Mouse (Mus musculus) kidney, adult 2 months (tissue): Measurements from ENCODE around the gene B3gnt7. TPM values are rescaled to one million over a fixed set of nuclear protein-coding genes. Genes with fewer than 3 reads are reported as not detected.
A peak's percentile ranks its signal among the peaks of the same experiment; 100 is the strongest.

ENCODE experiments used
- DNase-seq: peaks from one replicate; pipeline ENCODE4 v3.0.0; 2021
- H3K27ac ChIP-seq: fragments of 200-500 bp; 2 replicates; pipeline ENCODE4 v1.5.1; 2012; ENCODE audit warnings: low read depth, low read length, control low read depth, inconsistent platforms; ENCODE audit not compliant: insufficient read depth
- H3K27me3 ChIP-seq: fragments of 200-500 bp; replicated peaks from 2 replicates; pipeline ENCODE4 v1.6.1; 2012; ENCODE audit warnings: mild to moderate bottlenecking, moderate library complexity, low read length, inconsistent platforms; ENCODE audit not compliant: control insufficient read depth, insufficient read depth
- H3K36me3 ChIP-seq: fragments of 200-500 bp; 2 replicates; pipeline ENCODE4 v1.6.1; 2012; ENCODE audit warnings: mild to moderate bottlenecking, moderate library complexity, low read length, inconsistent platforms; ENCODE audit not compliant: control insufficient read depth, insufficient read depth
- H3K4me1 ChIP-seq: fragments of 200-500 bp; 2 replicates; pipeline ENCODE4 v1.6.1; 2011; ENCODE audit warnings: low read length; ENCODE audit not compliant: control insufficient read depth, insufficient read depth
- H3K4me3 ChIP-seq: fragments of 200-500 bp; 2 replicates; pipeline ENCODE4 v1.5.1; 2011; ENCODE audit warnings: mild to moderate bottlenecking, low read depth, low read length, control low read depth; ENCODE audit not compliant: insufficient read depth
- CTCF ChIP-seq: fragments of 200-500 bp; conservative IDR thresholded peaks from 2 replicates; pipeline ENCODE4 v1.5.1; 2011; ENCODE audit warnings: low read depth, mild to moderate bottlenecking, control low read depth, low read length, moderate library complexity, mixed read lengths; ENCODE audit not compliant: insufficient read depth, insufficient read length
- POLR2A ChIP-seq: fragments of 200-500 bp; IDR thresholded peaks from one replicate; pipeline ENCODE4 v1.6.1; 2011; ENCODE audit warnings: low read depth, low read length, control low read depth
- WGBS: fragments of 180-500 bp; shearing (Covaris S2); methylation state at CpG from one replicate; pipeline ENCODE4 v1.1.7; 2018; 5-methylcytosine and 5-hydroxymethylcytosine counted together
- polyA plus RNA-seq: library from polyadenylated mRNA; depleted of rRNA; stranded (reverse); fragments of >200 nt; gene quantifications from 2 replicates; pipeline ENCODE4 v1.2.3, GENCODE M21; 2012

B3gnt7 gene
- polyA plus RNA-seq, 1 experiment = 9.6 TPM

DNA sequence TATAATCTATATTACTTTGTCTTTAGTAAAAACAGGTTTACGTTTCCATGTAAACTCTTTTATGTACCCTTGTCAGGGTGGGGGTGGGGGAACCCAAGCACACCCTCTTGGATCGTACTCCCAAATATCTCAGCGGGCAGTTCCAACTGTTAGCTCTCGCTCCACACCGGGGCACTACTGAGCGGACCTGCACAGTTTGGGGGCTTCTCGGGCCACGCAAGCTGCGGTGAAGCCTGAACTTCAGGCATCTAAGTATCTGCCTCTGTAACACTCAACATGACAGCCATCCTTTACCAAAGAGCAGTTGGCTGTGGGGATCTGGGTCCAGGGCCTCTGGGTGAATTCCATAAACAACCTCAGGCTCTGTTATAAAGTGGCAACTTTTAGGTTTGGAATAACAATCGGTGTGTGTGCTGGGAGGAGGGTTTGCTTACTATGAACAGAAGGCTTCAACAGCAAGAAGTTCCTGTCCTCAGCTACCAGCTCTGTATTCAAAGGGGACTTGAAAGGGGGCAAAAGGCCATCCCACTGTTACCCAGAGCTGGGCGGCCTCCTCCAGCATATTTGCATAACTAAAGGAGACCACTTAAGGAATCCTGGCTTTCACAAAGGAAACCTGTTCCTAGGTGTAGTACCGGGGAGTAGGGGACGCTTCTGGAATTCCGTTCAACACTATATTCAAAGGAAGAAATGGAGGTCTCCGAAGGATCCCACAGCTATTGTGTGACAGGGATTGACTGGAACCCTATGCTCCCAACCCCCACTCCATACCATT, 8.1 kb downstream of the B3gnt7 start:
- no peaks in the 10 kb centered on the region for H3K27me3 ChIP-seq
- H3K4me3 ChIP-seq = no peak overlapping the region
- DNase-seq = no peak
- H3K4me1 ChIP-seq = peaks cover 25% of the 10 kb centered on the region
- no peak for TF ChIP-seq CTCF
- TF ChIP-seq POLR2A = no peak
- no peak overlapping the region for H3K27ac ChIP-seq
- 66% methylated on average over 15 of the region's 15 CpGs for WGBS
- H3K36me3 ChIP-seq = no peaks in the 10 kb centered on the region

DNA sequence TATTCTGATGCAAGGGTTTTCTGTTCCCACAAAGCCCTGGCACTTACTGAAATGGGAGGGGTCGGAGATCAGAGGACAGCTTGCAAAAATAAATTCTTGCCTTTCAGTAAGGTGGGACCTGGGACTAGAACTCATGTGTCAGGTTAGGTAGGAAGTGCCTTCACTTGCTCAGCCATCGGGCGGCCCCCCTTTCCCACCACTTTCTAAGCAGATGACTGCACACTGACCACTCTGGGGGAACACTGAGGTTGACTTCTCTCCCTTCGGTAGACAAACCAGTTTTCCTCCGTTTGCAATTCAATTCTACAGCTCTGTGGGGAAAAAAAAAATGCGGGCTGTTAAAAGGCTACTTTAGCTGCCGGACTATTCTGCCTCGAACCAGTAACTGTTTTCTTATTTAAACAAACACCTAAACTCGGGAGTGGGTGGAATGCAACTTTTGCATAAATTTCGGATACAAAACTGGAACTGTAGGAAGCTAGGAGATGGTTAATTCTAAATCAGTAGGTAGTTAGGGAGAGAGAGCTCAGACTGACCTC, 8.9 kb downstream of the B3gnt7 start:
- Histone ChIP-seq H3K27ac (peak overlapping the region; percentile 60), H3K27me3 (no peaks in the 10 kb centered on the region), H3K4me3 (no peak overlapping the region), H3K4me1 (peaks cover 20% of the 10 kb centered on the region), H3K36me3 (no peaks in the 10 kb centered on the region)
- 43% methylated on average over 10 of the region's 10 CpGs for WGBS
- peak; percentile 43 for DNase-seq
- TF ChIP-seq CTCF (no peak), POLR2A (no peak)

- Histone ChIP-seq H3K27ac (no peak overlapping the region), H3K4me3 (no peak overlapping the region), H3K27me3 (no peaks in the 10 kb centered on the region), H3K4me1 (peaks cover 13% of the 10 kb centered on the region), H3K36me3 (no peaks in the 10 kb centered on the region)
- TF ChIP-seq POLR2A (no peak), CTCF (no peak)
- DNase-seq = no peak
- WGBS = 82% methylated on average over 3 of the region's 3 CpGs
These were observed 9.6 kb downstream of the B3gnt7 start for GRCm38 (mm10) chr1:86312269-86312668.

DNA sequence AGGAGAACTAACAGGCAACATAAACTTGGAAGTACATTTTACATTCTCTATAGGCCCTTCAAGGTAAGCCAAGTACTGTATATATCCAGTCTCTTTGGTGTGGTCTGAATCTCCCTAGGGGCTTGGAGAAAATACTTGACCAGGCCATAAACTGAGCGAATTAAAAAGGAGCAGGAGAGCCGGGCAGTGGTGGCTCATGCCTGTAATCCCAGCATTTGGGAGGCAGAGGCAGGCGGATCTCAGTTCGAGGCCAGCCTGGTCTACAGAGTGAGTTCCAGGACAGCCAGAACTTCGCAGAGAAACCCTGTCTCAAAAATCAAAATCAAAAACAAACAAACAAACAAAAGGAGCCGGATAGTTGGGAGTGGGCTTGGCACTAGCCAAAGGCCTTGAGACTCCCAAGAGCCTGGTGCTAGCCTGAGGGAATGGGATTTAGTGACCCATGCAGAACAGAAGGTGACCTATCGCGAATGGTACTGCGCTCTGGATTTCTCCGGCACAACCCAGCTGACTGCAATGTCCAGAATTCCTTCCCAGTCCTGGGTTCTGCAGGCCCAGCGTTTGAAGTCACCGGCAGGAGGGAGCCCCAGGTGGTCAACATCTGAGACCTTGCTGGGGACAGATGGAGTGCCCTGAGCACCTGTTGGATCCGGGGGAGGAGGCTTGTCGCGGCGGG, 10.6 kb downstream of the B3gnt7 start:
- peak; percentile 35 for DNase-seq
- WGBS = 42% methylated on average over 16 of the region's 16 CpGs
- no peaks in the 10 kb centered on the region for H3K36me3 ChIP-seq
- 0 out of 2 replicates have a peak, but pooled peaks cover 3% of the 10 kb centered on the region for H3K4me1 ChIP-seq
- TF ChIP-seq POLR2A (no peak), CTCF (no peak)
- no peak overlapping the region for H3K4me3 ChIP-seq
- H3K27ac ChIP-seq = no peak overlapping the region
- no peaks in the 10 kb centered on the region for H3K27me3 ChIP-seq

DNA sequence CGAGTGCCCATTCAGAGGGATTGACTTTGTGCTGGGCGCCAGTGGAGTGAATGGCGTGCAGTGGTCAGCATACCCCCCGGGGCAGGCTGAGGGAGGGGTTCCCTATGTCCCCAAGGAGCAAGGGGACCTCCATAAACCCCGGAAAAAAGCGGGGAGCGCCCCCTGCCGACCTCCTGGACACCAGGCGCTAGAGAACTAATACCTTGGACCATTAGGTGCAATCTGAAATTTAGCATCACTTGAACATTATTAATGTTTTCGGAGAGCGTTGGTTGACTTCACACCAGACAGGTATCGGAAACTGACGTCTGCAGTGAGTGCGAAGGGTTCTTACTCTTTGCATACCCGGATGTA, 11.1 kb downstream of the B3gnt7 start:
- WGBS = 40% methylated on average over 15 of the region's 15 CpGs
- TF ChIP-seq CTCF = peak; percentile 45
- no peak for TF ChIP-seq POLR2A
- no peak overlapping the region for H3K4me3 ChIP-seq
- H3K36me3 ChIP-seq = no peaks in the 10 kb centered on the region
- 0 out of 2 replicates have a peak, but pooled peaks cover 3% of the 10 kb centered on the region for H3K4me1 ChIP-seq
- peak; percentile 50 for DNase-seq
- H3K27me3 ChIP-seq = no peaks in the 10 kb centered on the region
- H3K27ac ChIP-seq = no peak overlapping the region

DNA sequence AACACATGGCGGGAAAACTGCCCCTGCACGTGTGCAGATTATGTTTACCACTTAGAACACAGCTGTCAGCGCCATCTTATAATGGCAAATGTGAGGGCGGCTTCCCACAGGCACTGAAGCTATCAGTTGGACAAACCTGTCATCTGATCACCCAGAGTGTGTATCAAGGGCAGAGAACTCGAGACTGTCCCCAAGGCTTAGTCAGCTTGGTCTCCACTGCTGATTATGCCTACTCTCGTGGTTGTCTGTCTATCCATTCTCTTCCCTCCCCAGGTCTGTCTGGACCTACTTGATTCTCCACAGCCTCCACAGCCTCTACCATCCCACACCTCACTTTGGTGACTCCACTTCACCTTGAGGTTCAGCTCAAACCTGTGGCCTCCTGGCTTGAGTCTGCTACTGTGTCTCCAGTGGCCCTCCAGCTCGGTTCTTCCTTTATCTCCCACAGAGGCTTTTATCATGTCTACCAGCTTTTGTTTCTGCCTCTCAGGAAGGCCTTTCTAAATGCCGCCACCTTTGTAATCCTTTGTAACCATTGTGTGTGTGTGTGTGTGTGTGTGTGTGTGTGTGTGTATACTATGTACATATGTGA, 18.3 kb downstream of the B3gnt7 start:
- TF ChIP-seq CTCF = no peak
- no peak for TF ChIP-seq POLR2A
- Histone ChIP-seq H3K27ac (no peak overlapping the region), H3K36me3 (no peaks in the 10 kb centered on the region), H3K4me3 (no peak overlapping the region), H3K27me3 (no peaks in the 10 kb centered on the region), H3K4me1 (no peaks in the 10 kb centered on the region)
- WGBS = 89% methylated on average over 6 of the region's 8 CpGs
- DNase-seq = no peak

DNA sequence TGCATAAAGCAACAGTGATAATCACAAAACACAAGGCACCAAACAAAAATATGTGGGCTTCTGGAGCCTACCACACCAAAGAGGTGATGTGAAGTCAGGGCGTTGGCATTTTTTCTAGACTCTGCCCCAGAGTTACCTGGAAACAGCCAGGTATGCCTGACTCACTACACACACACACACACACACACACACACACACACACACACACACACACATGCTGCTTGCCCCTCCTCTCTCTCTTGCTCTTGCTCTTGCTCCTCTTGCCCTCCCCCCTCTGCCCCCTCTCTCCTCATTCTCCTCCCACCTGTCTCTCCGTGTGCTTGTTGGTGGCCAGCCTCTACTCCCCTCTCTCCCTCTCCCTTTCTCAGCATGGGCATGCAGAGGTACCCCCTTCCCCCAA, 33.7 kb downstream of the B3gnt7 start:
- Histone ChIP-seq H3K4me3 (no peak overlapping the region), H3K27ac (no peak overlapping the region), H3K4me1 (no peaks in the 10 kb centered on the region), H3K27me3 (no peaks in the 10 kb centered on the region), H3K36me3 (no peaks in the 10 kb centered on the region)
- no peak for TF ChIP-seq CTCF
- TF ChIP-seq POLR2A = no peak
- no peak for DNase-seq
- 37% methylated on average over 2 of the region's 2 CpGs for WGBS
